Mouse (Mus musculus): ENCODE data around the gene Sema3b. TPM values are rescaled to one million over a fixed set of nuclear protein-coding genes. Genes with fewer than 3 reads are reported as not detected.

The Sema3b gene
- polyA plus RNA-seq, 1 experiment = not detected

GRCm38 (mm10) chr9:107620954-107621353 is 11.9 kb upstream of the Sema3b start:
- no peak for TF ChIP-seq GATA1 (IDR thresholded peaks at IDR 0.05; ENCODE audit: low read length)
- no peak for TF ChIP-seq TAL1 (IDR thresholded peaks at IDR 0.05; ENCODE audit: low read length)
- H3K9me3 ChIP-seq (ENCODE audit: control insufficient read depth, low read length) = no peaks in the 10 kb centered on the region
- H3K4me1 ChIP-seq (ENCODE audit: control insufficient read depth) = peaks cover 23% of the 10 kb centered on the region
- peaks cover 82% of the 10 kb centered on the region for H3K36me3 ChIP-seq (ENCODE audit: control insufficient read depth)
- H3K4me3 ChIP-seq (replicated peaks) = no peak overlapping the region
- H3K27me3 ChIP-seq (ENCODE audit: control insufficient read depth) = no peaks in the 10 kb centered on the region

DNA sequence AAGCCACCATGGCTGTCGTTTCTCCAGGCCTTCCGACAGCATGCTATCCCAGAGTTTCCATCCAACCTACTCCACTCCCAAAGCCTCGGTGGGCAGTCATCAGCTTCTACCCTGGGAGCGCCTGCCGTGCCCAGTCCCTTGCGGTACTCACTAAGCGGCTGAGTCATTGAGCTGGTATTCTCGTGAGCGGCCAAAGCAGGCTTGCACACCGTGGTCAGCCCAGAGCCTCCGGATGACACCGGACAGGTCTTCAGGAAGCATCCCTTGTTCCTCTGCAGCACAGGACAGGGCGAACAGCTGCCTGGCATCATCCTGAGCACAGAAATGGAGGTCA is 10.5 kb upstream of the Sema3b start:
- no peaks in the 10 kb centered on the region for H3K9me3 ChIP-seq (ENCODE audit: control insufficient read depth, low read length)
- TF ChIP-seq TAL1 (IDR thresholded peaks at IDR 0.05; ENCODE audit: low read length) (no peak), GATA1 (IDR thresholded peaks at IDR 0.05; ENCODE audit: low read length) (no peak)
- no peak overlapping the region for H3K4me3 ChIP-seq (replicated peaks)
- H3K27me3 ChIP-seq (ENCODE audit: control insufficient read depth) = no peaks in the 10 kb centered on the region
- H3K4me1 ChIP-seq (ENCODE audit: control insufficient read depth) = peaks cover 14% of the 10 kb centered on the region
- H3K36me3 ChIP-seq (ENCODE audit: control insufficient read depth) = peaks cover 82% of the 10 kb centered on the region

DNA sequence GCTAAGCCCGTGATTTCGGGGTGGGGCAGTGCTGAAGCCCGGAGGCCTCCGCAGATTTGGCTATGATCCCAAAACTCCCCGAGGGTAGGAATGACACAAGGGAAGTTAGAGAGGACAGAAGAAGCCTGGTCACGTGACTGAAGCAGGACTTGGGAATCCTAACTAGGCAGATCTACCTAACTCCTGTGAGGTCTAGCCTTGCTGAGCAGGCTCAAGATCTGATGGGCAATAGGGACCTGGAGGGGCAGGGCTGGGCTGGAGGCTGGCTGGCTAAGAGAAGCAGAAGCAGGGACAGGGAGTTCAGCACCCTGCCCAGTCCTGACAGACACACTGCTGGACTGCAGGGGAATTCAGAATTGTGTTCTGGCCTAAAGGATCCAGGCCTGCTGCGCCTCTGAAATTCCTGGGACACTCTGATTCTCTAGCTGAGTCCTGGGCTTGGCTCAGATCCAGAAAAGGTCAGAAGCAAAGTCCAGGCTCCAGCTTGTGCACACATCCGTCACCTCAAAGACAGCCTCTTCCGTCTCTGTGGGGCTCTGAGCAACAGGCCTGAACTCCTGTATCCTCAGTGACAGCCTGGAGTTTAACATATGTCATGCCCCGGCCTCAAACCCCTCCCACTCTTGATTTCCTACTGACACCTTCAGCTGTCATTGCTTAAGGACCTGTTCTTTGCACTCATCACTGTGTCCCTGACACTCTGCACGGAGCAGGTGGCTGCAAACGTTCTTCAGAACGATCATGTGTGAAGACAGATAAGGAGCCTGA is 9.9 kb upstream of the Sema3b start:
- Histone ChIP-seq H3K36me3 (ENCODE audit: control insufficient read depth) (peaks cover 82% of the 10 kb centered on the region), H3K4me3 (replicated peaks) (no peak overlapping the region), H3K9me3 (ENCODE audit: control insufficient read depth, low read length) (no peaks in the 10 kb centered on the region), H3K27me3 (ENCODE audit: control insufficient read depth) (no peaks in the 10 kb centered on the region), H3K4me1 (ENCODE audit: control insufficient read depth) (peaks cover 12% of the 10 kb centered on the region)
- no peak for TF ChIP-seq GATA1 (IDR thresholded peaks at IDR 0.05; ENCODE audit: low read length)
- no peak for TF ChIP-seq TAL1 (IDR thresholded peaks at IDR 0.05; ENCODE audit: low read length)

DNA sequence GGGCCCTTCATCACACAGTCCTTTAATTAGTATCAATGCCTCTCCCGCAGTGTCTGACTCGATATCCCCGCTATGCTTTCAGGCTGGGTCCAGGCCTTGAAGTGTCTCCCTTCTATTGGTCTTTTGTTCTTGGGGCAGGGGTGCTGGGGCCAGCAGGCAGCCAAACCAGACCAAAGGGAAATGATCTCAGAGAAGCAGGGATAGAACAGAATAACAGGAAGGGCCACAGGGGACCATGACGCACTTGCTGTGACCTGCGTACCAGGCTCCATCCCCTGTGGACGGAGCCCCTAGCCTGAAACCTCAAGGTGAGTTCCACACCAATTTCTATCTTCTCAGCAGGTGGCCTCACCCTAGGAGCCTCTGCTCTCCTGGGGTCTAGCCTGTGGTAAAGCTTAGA is 9.1 kb upstream of the Sema3b start:
- H3K27me3 ChIP-seq (ENCODE audit: control insufficient read depth) = no peaks in the 10 kb centered on the region
- no peaks in the 10 kb centered on the region for H3K9me3 ChIP-seq (ENCODE audit: control insufficient read depth, low read length)
- H3K36me3 ChIP-seq (ENCODE audit: control insufficient read depth) = peaks cover 77% of the 10 kb centered on the region
- no peak overlapping the region for H3K4me3 ChIP-seq (replicated peaks)
- TF ChIP-seq GATA1 (IDR thresholded peaks at IDR 0.05; ENCODE audit: low read length) = no peak
- no peak for TF ChIP-seq TAL1 (IDR thresholded peaks at IDR 0.05; ENCODE audit: low read length)
- H3K4me1 ChIP-seq (ENCODE audit: control insufficient read depth) = peaks cover 17% of the 10 kb centered on the region

GRCm38 (mm10) chr9:107617461-107617860 is 8.4 kb upstream of the Sema3b start:
- Histone ChIP-seq H3K36me3 (ENCODE audit: control insufficient read depth) (peaks cover 73% of the 10 kb centered on the region), H3K4me1 (ENCODE audit: control insufficient read depth) (peaks cover 22% of the 10 kb centered on the region)

GRCm38 (mm10) chr9:107615035-107615434 is 6.0 kb upstream of the Sema3b start:
- no peak for TF ChIP-seq GATA1 (IDR thresholded peaks at IDR 0.05; ENCODE audit: low read length)
- no peak for TF ChIP-seq TAL1 (IDR thresholded peaks at IDR 0.05; ENCODE audit: low read length)
- peaks cover 60% of the 10 kb centered on the region for H3K36me3 ChIP-seq (ENCODE audit: control insufficient read depth)

More at GRCm38 (mm10) chr9:107617461-107617860, 8.4 kb upstream of the Sema3b start:
- H3K9me3 ChIP-seq (ENCODE audit: control insufficient read depth, low read length) = no peaks in the 10 kb centered on the region
- H3K27me3 ChIP-seq (ENCODE audit: control insufficient read depth) = no peaks in the 10 kb centered on the region
- no peak overlapping the region for H3K4me3 ChIP-seq (replicated peaks)
- no peak for TF ChIP-seq TAL1 (IDR thresholded peaks at IDR 0.05; ENCODE audit: low read length)

GRCm38 (mm10) chr9:107612945-107613569 is 4.0 kb upstream of the Sema3b start:
- Histone ChIP-seq H3K9me3 (ENCODE audit: control insufficient read depth, low read length) (no peaks in the 10 kb centered on the region), H3K4me1 (ENCODE audit: control insufficient read depth) (peaks cover 31% of the 10 kb centered on the region), H3K27me3 (ENCODE audit: control insufficient read depth) (no peaks in the 10 kb centered on the region), H3K36me3 (ENCODE audit: control insufficient read depth) (peaks cover 40% of the 10 kb centered on the region), H3K4me3 (replicated peaks) (peak overlapping the region; percentile 65)
- TF ChIP-seq TAL1 (IDR thresholded peaks at IDR 0.05; ENCODE audit: low read length) (no peak), GATA1 (IDR thresholded peaks at IDR 0.05; ENCODE audit: low read length) (no peak)

More at GRCm38 (mm10) chr9:107615035-107615434, 6.0 kb upstream of the Sema3b start:
- Histone ChIP-seq H3K4me1 (ENCODE audit: control insufficient read depth) (peaks cover 36% of the 10 kb centered on the region), H3K27me3 (ENCODE audit: control insufficient read depth) (no peaks in the 10 kb centered on the region), H3K4me3 (replicated peaks) (no peak overlapping the region), H3K9me3 (ENCODE audit: control insufficient read depth, low read length) (no peaks in the 10 kb centered on the region)

GRCm38 (mm10) chr9:107612191-107612944 is 3.3 kb upstream of the Sema3b start:
- TF ChIP-seq TAL1 (IDR thresholded peaks at IDR 0.05; ENCODE audit: low read length) = no peak
- no peak for TF ChIP-seq GATA1 (IDR thresholded peaks at IDR 0.05; ENCODE audit: low read length)
- Histone ChIP-seq H3K9me3 (ENCODE audit: control insufficient read depth, low read length) (no peaks in the 10 kb centered on the region), H3K27me3 (ENCODE audit: control insufficient read depth) (no peaks in the 10 kb centered on the region), H3K36me3 (ENCODE audit: control insufficient read depth) (peaks cover 35% of the 10 kb centered on the region), H3K4me1 (ENCODE audit: control insufficient read depth) (peaks cover 37% of the 10 kb centered on the region), H3K4me3 (replicated peaks) (peak overlapping the region; percentile 65)

Data from erythroblast, embryonic 14.5 days (primary cell).